Mouse (Mus musculus) limb, embryonic 11.5 days (tissue): ENCODE measurements at regions not wholly inside any gene's neighbourhood (a gene's known extent, or its start where the extent isn't known, plus 50 kb on each side); places are given as distances from the start of the nearest gene placed in this dataset.

Experiments used
- ATAC-seq: fragments of 200-750 bp; cut with Nextera tagmentation; 2 replicates; pipeline ENCODE4 v1.8.0; 2017; ENCODE audit warnings: low read depth; ENCODE audit not compliant: insufficient number of reproducible peaks, low FRiP score, low TSS enrichment
- DNase-seq: peaks from one replicate; pipeline ENCODE4 v3.0.0-alpha.2; 2015; ENCODE audit warnings: low spot score
- H3K27ac ChIP-seq: fragments of 300-500 bp; sonication (generic); replicated peaks from 2 replicates; pipeline ENCODE4 v1.5.1; 2014; ENCODE audit warnings: low read depth, mild to moderate bottlenecking, low read length
- H3K27me3 ChIP-seq: fragments of 300-500 bp; sonication (generic); 2 replicates; pipeline ENCODE4 v1.6.1; 2014; ENCODE audit warnings: mild to moderate bottlenecking, low read length, mixed read lengths; ENCODE audit not compliant: control insufficient read depth, insufficient read depth
- H3K36me3 ChIP-seq: fragments of 300-500 bp; sonication (generic); 2 replicates; pipeline ENCODE4 v1.6.1; 2014; ENCODE audit warnings: mild to moderate bottlenecking, low read length, moderate library complexity, mixed read lengths; ENCODE audit not compliant: control insufficient read depth, insufficient read depth
- H3K4me1 ChIP-seq: fragments of 300-500 bp; sonication (generic); 2 replicates; pipeline ENCODE4 v1.6.1; 2014; ENCODE audit warnings: low read length, mixed read lengths; ENCODE audit not compliant: control insufficient read depth, insufficient read depth
- H3K4me2 ChIP-seq: fragments of 300-500 bp; sonication (generic); 2 replicates; pipeline ENCODE4 v1.6.1; 2014; ENCODE audit warnings: low read depth, mild to moderate bottlenecking, moderate library complexity; ENCODE audit not compliant: severe bottlenecking
- H3K4me3 ChIP-seq: fragments of 300-500 bp; sonication (generic); 2 replicates; pipeline ENCODE4 v1.5.1; 2014; ENCODE audit warnings: low read depth, low read length
- H3K9ac ChIP-seq: fragments of 300-500 bp; sonication (generic); 2 replicates; pipeline ENCODE4 v1.6.1; 2014; ENCODE audit warnings: mild to moderate bottlenecking, low read length
- H3K9me3 ChIP-seq: fragments of 300-500 bp; sonication (generic); 2 replicates; pipeline ENCODE4 v1.6.1; 2016; ENCODE audit warnings: low read length; ENCODE audit not compliant: control insufficient read depth
- WGBS: fragments of 180-500 bp; shearing (Covaris S2); extraction: QIAGEN DNeasy Blood & Tissue Kit; methylation state at CpG from one replicate; pipeline ENCODE4 v1.1.7; 2014; 5-methylcytosine and 5-hydroxymethylcytosine counted together

GRCm38 (mm10) chr11:8007801-8008200 is 656.5 kb downstream of the Tns3 start:
- Histone ChIP-seq H3K27me3 (no peaks in the 10 kb centered on the region), H3K4me3 (no peak overlapping the region), H3K27ac (no peak overlapping the region), H3K9me3 (no peaks in the 10 kb centered on the region), H3K4me1 (no peaks in the 10 kb centered on the region), H3K4me2 (no peak overlapping the region), H3K9ac (no peak overlapping the region), H3K36me3 (no peaks in the 10 kb centered on the region)
- no peak for DNase-seq
- ATAC-seq: no peak
- WGBS: 80% methylated on average over 1 of the region's 1 CpGs

GRCm38 (mm10) chr11:7981031-7981430 is 683.3 kb downstream of the Tns3 start:
- Histone ChIP-seq H3K27ac (no peak overlapping the region), H3K4me2 (no peak overlapping the region), H3K4me3 (no peak overlapping the region), H3K9ac (no peak overlapping the region), H3K4me1 (no peaks in the 10 kb centered on the region), H3K9me3 (no peaks in the 10 kb centered on the region), H3K36me3 (no peaks in the 10 kb centered on the region), H3K27me3 (no peaks in the 10 kb centered on the region)
- DNase-seq (no peak), ATAC-seq (no peak)

- DNase-seq (no peak), ATAC-seq (no peak)
- Histone ChIP-seq H3K4me3 (no peak overlapping the region), H3K27ac (no peak overlapping the region), H3K4me2 (no peak overlapping the region), H3K4me1 (no peaks in the 10 kb centered on the region), H3K36me3 (no peaks in the 10 kb centered on the region), H3K27me3 (no peaks in the 10 kb centered on the region), H3K9ac (no peak overlapping the region), H3K9me3 (no peaks in the 10 kb centered on the region)
- WGBS: 71% methylated on average over 9 of the region's 9 CpGs
Measured at GRCm38 (mm10) chr11:7975845-7976244, 688.5 kb downstream of the Tns3 start.

GRCm38 (mm10) chr11:7949931-7950330 is 714.4 kb downstream of the Tns3 start:
- H3K27me3 ChIP-seq: no peaks in the 10 kb centered on the region
- H3K36me3 ChIP-seq: no peaks in the 10 kb centered on the region
- no peak overlapping the region for H3K4me3 ChIP-seq
- H3K4me2 ChIP-seq: no peak overlapping the region
- H3K9me3 ChIP-seq: no peaks in the 10 kb centered on the region
- no peak for DNase-seq
- no peak for ATAC-seq
- H3K27ac ChIP-seq: no peak overlapping the region
- no peaks in the 10 kb centered on the region for H3K4me1 ChIP-seq
- no peak overlapping the region for H3K9ac ChIP-seq

GRCm38 (mm10) chr11:7949201-7949875 is 715.0 kb downstream of the Tns3 start:
- Histone ChIP-seq H3K4me2 (no peak overlapping the region), H3K36me3 (no peaks in the 10 kb centered on the region), H3K4me3 (no peak overlapping the region), H3K27ac (no peak overlapping the region), H3K9ac (no peak overlapping the region), H3K9me3 (no peaks in the 10 kb centered on the region), H3K27me3 (no peaks in the 10 kb centered on the region), H3K4me1 (no peaks in the 10 kb centered on the region)
- ATAC-seq: no peak
- DNase-seq: no peak
- WGBS: 77% methylated on average over 6 of the region's 6 CpGs

GRCm38 (mm10) chr11:7944956-7945515 is 719.3 kb downstream of the Tns3 start:
- no peaks in the 10 kb centered on the region for H3K4me1 ChIP-seq
- H3K4me2 ChIP-seq: no peak overlapping the region
- DNase-seq (no peak), ATAC-seq (no peak)
- no peaks in the 10 kb centered on the region for H3K27me3 ChIP-seq
- H3K36me3 ChIP-seq: no peaks in the 10 kb centered on the region
- H3K9ac ChIP-seq: no peak overlapping the region
- no peaks in the 10 kb centered on the region for H3K9me3 ChIP-seq
- no peak overlapping the region for H3K27ac ChIP-seq
- H3K4me3 ChIP-seq: no peak overlapping the region
- 83% methylated on average over 5 of the region's 5 CpGs for WGBS

GRCm38 (mm10) chr11:7944373-7944772 is 720.0 kb downstream of the Tns3 start:
- 87% methylated on average over 4 of the region's 4 CpGs for WGBS
- Histone ChIP-seq H3K27ac (no peak overlapping the region), H3K27me3 (no peaks in the 10 kb centered on the region), H3K4me2 (no peak overlapping the region), H3K4me1 (no peaks in the 10 kb centered on the region), H3K36me3 (no peaks in the 10 kb centered on the region), H3K9ac (no peak overlapping the region), H3K9me3 (no peaks in the 10 kb centered on the region), H3K4me3 (no peak overlapping the region)
- DNase-seq (no peak), ATAC-seq (no peak)

- DNase-seq (no peak), ATAC-seq (no peak)
- no peak overlapping the region for H3K9ac ChIP-seq
- no peaks in the 10 kb centered on the region for H3K27me3 ChIP-seq
- no peak overlapping the region for H3K4me2 ChIP-seq
- H3K4me1 ChIP-seq: no peaks in the 10 kb centered on the region
- H3K9me3 ChIP-seq: no peaks in the 10 kb centered on the region
- 86% methylated on average over 3 of the region's 3 CpGs for WGBS
- H3K4me3 ChIP-seq: no peak overlapping the region
- no peak overlapping the region for H3K27ac ChIP-seq
- no peaks in the 10 kb centered on the region for H3K36me3 ChIP-seq
Measured at GRCm38 (mm10) chr11:7933611-7934010, 719.9 kb upstream of the Igfbp3 start.

- no peaks in the 10 kb centered on the region for H3K27me3 ChIP-seq
- H3K9ac ChIP-seq: no peak overlapping the region
- 88% methylated on average over 5 of the region's 5 CpGs for WGBS
- no peak overlapping the region for H3K4me3 ChIP-seq
- H3K4me2 ChIP-seq: no peak overlapping the region
- H3K27ac ChIP-seq: no peak overlapping the region
- ATAC-seq (no peak), DNase-seq (no peak)
- no peaks in the 10 kb centered on the region for H3K4me1 ChIP-seq
- H3K36me3 ChIP-seq: no peaks in the 10 kb centered on the region
- no peaks in the 10 kb centered on the region; the same call in 1 of the 2 replicates for H3K9me3 ChIP-seq
Measured at GRCm38 (mm10) chr11:7932638-7933037, 718.9 kb upstream of the Igfbp3 start.
